Mouse (Mus musculus): ENCODE measurements around the gene Ntrk2. TPM values are rescaled to one million over a fixed set of nuclear protein-coding genes. Genes with fewer than 3 reads are reported as not detected.

The Ntrk2 gene
- polyA plus RNA-seq, 1 experiment from 2014 or later: 58.3 TPM

DNA sequence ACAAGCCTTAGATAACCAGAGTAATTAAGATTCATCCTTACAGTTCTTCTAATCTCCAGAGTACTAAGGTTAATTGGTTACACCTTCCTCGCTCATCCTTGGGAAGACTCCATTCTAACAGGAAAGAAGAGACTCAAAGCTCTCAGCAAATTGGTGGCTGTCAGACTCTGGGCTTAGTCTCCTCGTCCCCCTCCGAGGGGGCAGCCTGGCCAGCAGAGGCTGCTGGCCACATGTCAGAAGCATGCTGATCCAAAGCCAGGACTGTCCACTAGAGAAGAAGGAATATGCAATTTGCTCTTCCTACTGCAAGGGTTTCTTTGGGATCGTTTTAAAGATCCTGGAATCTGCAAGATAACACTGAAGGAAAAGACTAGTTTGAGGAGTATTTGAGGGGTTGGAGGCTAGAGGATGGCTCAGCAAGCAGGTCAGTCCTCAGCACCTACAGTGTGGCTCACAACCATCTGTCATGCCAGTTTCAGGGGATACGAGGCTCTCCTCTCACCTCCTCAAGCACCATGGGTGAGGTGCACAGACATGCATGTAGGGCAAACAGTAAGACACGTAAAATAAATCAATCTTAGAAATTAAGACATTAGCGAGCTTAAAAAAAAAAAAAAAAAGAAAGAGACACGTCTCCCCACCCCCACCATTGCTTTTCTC, 60.5 kb downstream of the Ntrk2 start:
- DNase-seq (ENCODE audit: low spot score) (no peak), ATAC-seq (ENCODE audit: insufficient read depth, low FRiP score, low TSS enrichment) (no peak)
- Histone ChIP-seq H3K36me3 (ENCODE audit: control insufficient read depth, insufficient read depth, low read length) (no peaks in the 10 kb centered on the region; the same call in 1 of the 2 replicates), H3K27ac (ENCODE audit: low read depth, low read length) (no peak overlapping the region), H3K9ac (ENCODE audit: low read length) (no peak overlapping the region), H3K27me3 (ENCODE audit: control insufficient read depth, insufficient read depth, low read length) (no peaks in the 10 kb centered on the region), H3K4me3 (ENCODE audit: low read depth, low read length) (no peak overlapping the region), H3K4me1 (ENCODE audit: control insufficient read depth, insufficient read depth, low read length) (no peaks in the 10 kb centered on the region), H3K9me3 (ENCODE audit: control insufficient read depth, low read length) (no peaks in the 10 kb centered on the region), H3K4me2 (ENCODE audit: low read depth) (no peak overlapping the region)
- 84% methylated on average over 8 of the region's 8 CpGs for WGBS

DNA sequence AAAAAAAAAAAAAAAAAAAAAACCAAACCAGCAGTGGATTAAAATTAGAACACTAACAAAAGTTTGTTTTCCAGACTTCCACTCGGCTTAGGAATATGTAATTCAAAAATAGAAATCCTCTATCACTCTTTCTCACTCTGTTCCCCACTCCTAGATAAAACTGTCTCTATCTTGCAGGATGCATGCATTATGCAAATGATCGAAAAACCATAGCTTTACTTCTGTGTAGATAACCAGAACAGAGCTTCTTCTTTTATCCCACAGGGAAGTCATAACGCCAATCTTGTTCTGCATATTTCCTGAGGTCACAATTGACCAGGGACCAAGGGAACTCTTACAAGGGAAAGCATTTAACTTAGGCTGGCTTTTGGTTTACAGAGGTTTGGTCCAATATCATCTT, 76.1 kb downstream of the Ntrk2 start:
- no peaks in the 10 kb centered on the region for H3K9me3 ChIP-seq (ENCODE audit: control insufficient read depth, low read length)
- no peak overlapping the region for H3K4me2 ChIP-seq (ENCODE audit: low read depth)
- no peaks in the 10 kb centered on the region for H3K4me1 ChIP-seq (ENCODE audit: control insufficient read depth, insufficient read depth, low read length)
- DNase-seq (ENCODE audit: low spot score): no peak
- no peaks in the 10 kb centered on the region; the same call in 1 of the 2 replicates for H3K36me3 ChIP-seq (ENCODE audit: control insufficient read depth, insufficient read depth, low read length)
- WGBS: 90% methylated on average over 3 of the region's 3 CpGs
- no peak for ATAC-seq (ENCODE audit: insufficient read depth, low FRiP score, low TSS enrichment)
- no peaks in the 10 kb centered on the region for H3K27me3 ChIP-seq (ENCODE audit: control insufficient read depth, insufficient read depth, low read length)
- H3K9ac ChIP-seq (ENCODE audit: low read length): no peak overlapping the region
- no peak overlapping the region for H3K4me3 ChIP-seq (ENCODE audit: low read depth, low read length)
- H3K27ac ChIP-seq (ENCODE audit: low read depth, low read length): no peak overlapping the region

DNA sequence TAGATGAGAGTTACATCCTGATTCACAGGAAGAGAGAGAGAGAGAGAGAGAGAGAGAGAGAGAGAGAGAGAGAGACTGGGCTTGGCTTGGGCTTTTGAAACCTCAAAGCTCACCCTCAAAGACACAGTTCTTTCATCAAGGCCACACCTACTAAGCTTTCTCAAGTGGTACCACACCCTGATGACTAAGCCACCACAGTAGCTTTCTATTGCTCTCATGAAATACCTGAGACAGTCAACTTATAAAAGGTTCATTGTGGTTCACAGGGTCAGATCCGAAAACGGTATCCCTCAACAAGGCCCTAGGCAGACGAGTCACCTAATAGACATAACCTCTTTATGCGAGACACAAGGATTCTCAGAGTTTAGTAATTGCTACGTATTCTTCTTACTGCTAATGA, 76.5 kb downstream of the Ntrk2 start:
- ATAC-seq (ENCODE audit: insufficient read depth, low FRiP score, low TSS enrichment): no peak
- no peaks in the 10 kb centered on the region for H3K27me3 ChIP-seq (ENCODE audit: control insufficient read depth, insufficient read depth, low read length)
- DNase-seq (ENCODE audit: low spot score): no peak
- no peaks in the 10 kb centered on the region for H3K9me3 ChIP-seq (ENCODE audit: control insufficient read depth, low read length)
- H3K27ac ChIP-seq (ENCODE audit: low read depth, low read length): no peak overlapping the region
- H3K9ac ChIP-seq (ENCODE audit: low read length): no peak overlapping the region
- WGBS: 95% methylated on average over 5 of the region's 5 CpGs
- H3K4me2 ChIP-seq (ENCODE audit: low read depth): no peak overlapping the region
- H3K4me3 ChIP-seq (ENCODE audit: low read depth, low read length): no peak overlapping the region
- H3K4me1 ChIP-seq (ENCODE audit: control insufficient read depth, insufficient read depth, low read length): no peaks in the 10 kb centered on the region
- no peaks in the 10 kb centered on the region; the same call in 1 of the 2 replicates for H3K36me3 ChIP-seq (ENCODE audit: control insufficient read depth, insufficient read depth, low read length)

DNA sequence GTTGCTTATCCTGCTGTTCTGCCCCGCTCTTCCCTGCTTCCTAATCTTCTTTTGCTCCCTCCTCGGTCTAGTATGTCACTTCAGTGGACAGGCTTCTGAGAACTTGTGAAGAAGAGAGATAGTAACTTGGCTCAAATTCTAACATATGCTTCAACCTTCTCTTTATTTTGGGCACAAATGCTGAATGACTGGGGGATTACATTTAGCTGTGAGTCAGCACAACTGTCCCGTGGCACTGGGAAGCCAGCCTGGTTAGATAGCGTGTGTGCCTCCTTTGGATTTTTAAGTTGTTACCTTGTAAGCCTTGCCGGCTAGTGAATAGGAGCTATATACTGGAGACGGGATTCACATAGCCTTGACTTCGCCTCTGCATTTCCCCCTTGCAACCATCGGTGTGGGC, 79.7 kb downstream of the Ntrk2 start:
- no peak for DNase-seq (ENCODE audit: low spot score)
- Histone ChIP-seq H3K4me2 (ENCODE audit: low read depth) (no peak overlapping the region), H3K36me3 (ENCODE audit: control insufficient read depth, insufficient read depth, low read length) (no peaks in the 10 kb centered on the region; the same call in 1 of the 2 replicates), H3K27ac (ENCODE audit: low read depth, low read length) (no peak overlapping the region), H3K9ac (ENCODE audit: low read length) (no peak overlapping the region), H3K9me3 (ENCODE audit: control insufficient read depth, low read length) (peaks cover 3% of the 10 kb centered on the region; the same call in 1 of the 2 replicates), H3K4me3 (ENCODE audit: low read depth, low read length) (no peak overlapping the region), H3K27me3 (ENCODE audit: control insufficient read depth, insufficient read depth, low read length) (no peaks in the 10 kb centered on the region), H3K4me1 (ENCODE audit: control insufficient read depth, insufficient read depth, low read length) (no peaks in the 10 kb centered on the region)
- 90% methylated on average over 8 of the region's 8 CpGs for WGBS
- no peak for ATAC-seq (ENCODE audit: insufficient read depth, low FRiP score, low TSS enrichment)

DNA sequence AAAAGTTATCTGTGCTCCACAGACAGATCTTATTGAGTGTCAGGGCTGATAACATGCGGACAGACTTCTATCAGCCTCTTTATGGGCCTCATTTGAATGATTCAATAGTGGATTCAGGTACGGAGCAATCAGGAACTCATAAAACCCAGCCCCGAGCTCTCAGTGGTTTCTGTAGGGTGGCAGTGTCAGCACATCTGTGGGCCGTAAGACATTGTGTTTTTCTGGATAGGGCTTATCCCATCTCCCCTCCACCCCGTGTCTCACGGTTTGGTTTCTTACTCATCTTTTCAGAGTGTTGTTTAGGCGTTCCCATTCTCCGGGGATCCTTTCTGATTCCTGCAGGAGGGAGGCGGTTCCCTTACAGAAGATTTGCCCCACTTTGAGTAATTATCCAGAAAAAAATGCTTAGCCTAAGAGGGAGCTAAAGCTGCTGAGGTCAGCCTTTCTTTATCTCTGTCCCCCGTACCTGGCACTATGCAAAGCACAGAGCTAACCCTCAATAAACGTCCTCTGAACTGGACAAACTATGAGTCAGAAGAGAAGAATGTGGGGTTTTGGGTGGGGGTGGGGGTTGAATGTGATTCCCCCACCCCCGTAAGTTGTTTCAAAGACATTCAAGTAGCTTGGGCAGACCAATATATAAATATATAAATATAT, 90.0 kb downstream of the Ntrk2 start:
- H3K4me2 ChIP-seq (ENCODE audit: low read depth): no peak overlapping the region
- no peaks in the 10 kb centered on the region for H3K4me1 ChIP-seq (ENCODE audit: control insufficient read depth, insufficient read depth, low read length)
- no peaks in the 10 kb centered on the region for H3K36me3 ChIP-seq (ENCODE audit: control insufficient read depth, insufficient read depth, low read length)
- no peaks in the 10 kb centered on the region for H3K27me3 ChIP-seq (ENCODE audit: control insufficient read depth, insufficient read depth, low read length)
- DNase-seq (ENCODE audit: low spot score) (no peak), ATAC-seq (ENCODE audit: insufficient read depth, low FRiP score, low TSS enrichment) (no peak)
- H3K9ac ChIP-seq (ENCODE audit: low read length): no peak overlapping the region
- no peak overlapping the region for H3K27ac ChIP-seq (ENCODE audit: low read depth, low read length)
- H3K4me3 ChIP-seq (ENCODE audit: low read depth, low read length): no peak overlapping the region
- no peaks in the 10 kb centered on the region for H3K9me3 ChIP-seq (ENCODE audit: control insufficient read depth, low read length)
- WGBS: 71% methylated on average over 12 of the region's 12 CpGs

DNA sequence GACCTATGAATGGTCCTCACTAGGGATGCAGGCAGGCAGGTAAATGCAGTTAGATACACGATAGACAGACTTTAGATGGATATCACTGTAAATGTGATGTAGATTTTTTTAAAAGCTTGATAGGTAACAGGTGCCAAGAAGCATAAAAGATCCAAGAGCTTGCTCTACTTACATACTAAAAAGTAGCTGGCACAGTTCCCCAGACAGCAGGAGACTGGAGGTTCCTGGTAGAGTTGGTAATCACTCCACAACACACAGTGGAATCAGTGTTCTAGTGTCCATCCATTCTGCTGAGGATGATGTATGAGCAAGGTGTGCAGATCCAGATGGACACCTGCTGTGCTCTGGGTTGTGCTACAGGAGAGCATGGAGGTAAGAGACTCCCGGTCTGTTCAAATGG, 93.0 kb downstream of the Ntrk2 start:
- Histone ChIP-seq H3K4me3 (ENCODE audit: low read depth, low read length) (no peak overlapping the region), H3K4me1 (ENCODE audit: control insufficient read depth, insufficient read depth, low read length) (peaks cover 14% of the 10 kb centered on the region), H3K4me2 (ENCODE audit: low read depth) (no peak overlapping the region), H3K9me3 (ENCODE audit: control insufficient read depth, low read length) (no peaks in the 10 kb centered on the region), H3K9ac (ENCODE audit: low read length) (no peak overlapping the region), H3K27me3 (ENCODE audit: control insufficient read depth, insufficient read depth, low read length) (no peaks in the 10 kb centered on the region), H3K36me3 (ENCODE audit: control insufficient read depth, insufficient read depth, low read length) (no peaks in the 10 kb centered on the region), H3K27ac (ENCODE audit: low read depth, low read length) (no peak overlapping the region)
- WGBS: 92% methylated on average over 2 of the region's 2 CpGs
- DNase-seq (ENCODE audit: low spot score): no peak
- ATAC-seq (ENCODE audit: insufficient read depth, low FRiP score, low TSS enrichment): no peak

DNA sequence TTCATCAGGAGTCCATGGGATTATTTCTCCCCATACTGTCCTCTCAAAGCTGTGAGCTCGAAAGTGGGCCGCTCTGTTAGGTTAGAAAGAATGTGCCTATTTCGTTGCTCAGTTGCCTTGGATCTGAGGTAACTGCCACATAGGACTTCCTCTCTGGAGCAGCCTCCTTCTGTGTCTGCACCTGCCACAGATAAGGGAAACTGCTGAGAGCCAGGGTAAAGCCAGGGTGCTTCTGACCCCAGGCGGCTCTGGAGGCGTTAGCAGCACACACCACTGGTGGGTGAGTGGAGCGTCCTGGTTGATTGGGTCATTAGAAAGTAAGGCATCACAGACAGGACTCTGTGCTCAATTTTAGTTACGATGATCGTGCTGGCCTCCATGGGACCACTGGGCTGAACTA, 95.9 kb downstream of the Ntrk2 start:
- WGBS: 84% methylated on average over 8 of the region's 8 CpGs
- Histone ChIP-seq H3K9me3 (ENCODE audit: control insufficient read depth, low read length) (no peaks in the 10 kb centered on the region), H3K27ac (ENCODE audit: low read depth, low read length) (no peak overlapping the region), H3K9ac (ENCODE audit: low read length) (no peak overlapping the region), H3K4me1 (ENCODE audit: control insufficient read depth, insufficient read depth, low read length) (peaks cover 31% of the 10 kb centered on the region), H3K36me3 (ENCODE audit: control insufficient read depth, insufficient read depth, low read length) (no peaks in the 10 kb centered on the region), H3K4me3 (ENCODE audit: low read depth, low read length) (no peak overlapping the region), H3K27me3 (ENCODE audit: control insufficient read depth, insufficient read depth, low read length) (no peaks in the 10 kb centered on the region), H3K4me2 (ENCODE audit: low read depth) (no peak overlapping the region)
- ATAC-seq (ENCODE audit: insufficient read depth, low FRiP score, low TSS enrichment): no peak
- no peak for DNase-seq (ENCODE audit: low spot score)

DNA sequence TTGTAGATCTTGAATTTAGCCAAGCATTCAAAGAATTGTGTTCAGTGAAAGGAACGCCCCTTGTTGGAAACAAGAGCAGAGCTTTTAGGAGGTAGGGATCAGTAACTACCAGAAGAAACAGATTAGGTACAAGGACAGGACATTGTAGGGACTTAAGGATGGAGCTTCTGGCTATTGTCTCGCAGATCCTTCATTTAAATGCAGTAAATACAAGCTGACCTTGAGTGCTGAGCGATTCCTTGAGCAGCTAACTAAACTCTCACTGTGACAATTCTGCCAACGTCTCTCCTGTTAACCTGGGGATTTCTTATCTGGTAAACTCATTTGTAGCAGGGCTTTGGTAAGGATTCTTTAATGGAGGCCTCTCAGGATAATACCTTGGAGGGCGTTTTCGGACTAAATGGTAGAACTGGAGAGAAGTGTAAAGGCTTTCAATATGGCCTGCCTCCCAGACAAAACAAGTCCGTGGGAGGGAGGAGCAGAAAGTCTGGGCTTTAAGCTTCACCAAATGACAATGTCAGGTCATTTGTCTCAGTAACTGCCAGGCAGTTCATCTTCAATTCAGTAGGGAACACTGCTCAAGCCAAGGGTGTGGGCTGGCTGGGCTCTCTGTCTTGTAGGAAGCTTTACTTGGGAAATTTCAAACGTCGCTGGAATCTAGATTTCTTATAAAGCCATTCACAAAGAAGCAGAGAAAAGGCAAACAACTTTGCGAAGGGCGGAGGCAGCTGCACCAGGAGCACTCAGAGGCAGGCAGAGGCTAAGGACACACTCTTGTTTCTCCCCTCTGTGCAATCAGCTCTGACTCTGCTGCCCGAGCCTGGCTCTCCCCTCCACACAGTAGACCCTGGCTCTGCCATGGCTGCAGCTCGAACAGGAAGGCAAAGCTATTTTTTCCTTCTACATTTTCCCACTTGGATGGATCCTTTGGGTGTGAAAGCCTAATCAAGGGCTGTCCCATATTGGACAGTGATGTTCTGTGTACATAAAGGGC, 98.7 kb downstream of the Ntrk2 start:
- Histone ChIP-seq H3K36me3 (ENCODE audit: control insufficient read depth, insufficient read depth, low read length) (no peaks in the 10 kb centered on the region), H3K4me3 (ENCODE audit: low read depth, low read length) (no peak overlapping the region), H3K4me2 (ENCODE audit: low read depth) (0 out of 2 replicates have a peak overlapping the region, but pooled peaks have one; percentile 12), H3K4me1 (ENCODE audit: control insufficient read depth, insufficient read depth, low read length) (peaks cover 37% of the 10 kb centered on the region), H3K9me3 (ENCODE audit: control insufficient read depth, low read length) (no peaks in the 10 kb centered on the region), H3K9ac (ENCODE audit: low read length) (peak overlapping the region; percentile 26; the same call in 1 of the 2 replicates), H3K27me3 (ENCODE audit: control insufficient read depth, insufficient read depth, low read length) (no peaks in the 10 kb centered on the region), H3K27ac (ENCODE audit: low read depth, low read length) (peak overlapping the region; percentile 85)
- 34% methylated on average over 13 of the region's 13 CpGs for WGBS
- peak; percentile 73; the same call in 1 of the 2 replicates for ATAC-seq (ENCODE audit: insufficient read depth, low FRiP score, low TSS enrichment)
- DNase-seq (ENCODE audit: low spot score): peak; percentile 65
